Mouse (Mus musculus): ENCODE results near the gene Gm20388. TPM values are rescaled to one million over a fixed set of nuclear protein-coding genes. Genes with fewer than 3 reads are reported as not detected.
"Not testable (repeated sequence)": the region's sequence is repeated elsewhere in the genome, so short reads cannot be mapped to it uniquely, and the experiment has no call there.

Gm20388 gene
- polyA plus RNA-seq, 1 experiment from 2014 or later = 1.7 TPM

GRCm38 (mm10) chr8:123410788-123411187, 3500.1 kb downstream of the Gm20388 start:
- no peak for DNase-seq (ENCODE audit: low spot score)
- peaks cover 58% of the 10 kb centered on the region for H3K27me3 ChIP-seq (ENCODE audit: insufficient read depth, poor library complexity, severe bottlenecking)

GRCm38 (mm10) chr8:123411246-123411645, 3500.6 kb downstream of the Gm20388 start, which contains the start of gene Tubb3:
TSS of gene Tubb3 (plus strand) at chr8:123411424.
- Histone ChIP-seq H3K27ac (peak within 1 kb of the TSS; percentile 94), H3K9me3 (no peaks in the 10 kb centered on the region), H3K27me3 (ENCODE audit: insufficient read depth, poor library complexity, severe bottlenecking) (peaks cover 58% of the 10 kb centered on the region), H3K4me3 (peak within 1 kb of the TSS; percentile 73), H3K4me1 (replicated peaks) (peaks cover 67% of the 10 kb centered on the region), H3K36me3 (no peaks in the 10 kb centered on the region)
- 0% methylated on average over 29 of the region's 29 CpGs for WGBS
- DNase-seq (ENCODE audit: low spot score) = peak; percentile 89

More at GRCm38 (mm10) chr8:123410788-123411187, 3500.1 kb downstream of the Gm20388 start:
- peak overlapping the region; percentile 94 for H3K27ac ChIP-seq
- H3K9me3 ChIP-seq = no peaks in the 10 kb centered on the region
- no peaks in the 10 kb centered on the region for H3K36me3 ChIP-seq
- WGBS = 7% methylated on average over 11 of the region's 11 CpGs
- peaks cover 68% of the 10 kb centered on the region for H3K4me1 ChIP-seq (replicated peaks)
- H3K4me3 ChIP-seq = peak overlapping the region; percentile 73

- H3K36me3 ChIP-seq = peaks cover 5% of the 10 kb centered on the region
- peaks cover 68% of the 10 kb centered on the region for H3K4me1 ChIP-seq (replicated peaks)
- H3K27me3 ChIP-seq (ENCODE audit: insufficient read depth, poor library complexity, severe bottlenecking) = peaks cover 58% of the 10 kb centered on the region
- peak overlapping the region; percentile 94 for H3K27ac ChIP-seq
- no peaks in the 10 kb centered on the region for H3K9me3 ChIP-seq
- H3K4me3 ChIP-seq = peak overlapping the region; percentile 73
- DNase-seq (ENCODE audit: low spot score) = no peak
- 5% methylated on average over 16 of the region's 16 CpGs for WGBS
These were observed 3501.2 kb downstream of the Gm20388 start for GRCm38 (mm10) chr8:123411781-123412327.

DNA sequence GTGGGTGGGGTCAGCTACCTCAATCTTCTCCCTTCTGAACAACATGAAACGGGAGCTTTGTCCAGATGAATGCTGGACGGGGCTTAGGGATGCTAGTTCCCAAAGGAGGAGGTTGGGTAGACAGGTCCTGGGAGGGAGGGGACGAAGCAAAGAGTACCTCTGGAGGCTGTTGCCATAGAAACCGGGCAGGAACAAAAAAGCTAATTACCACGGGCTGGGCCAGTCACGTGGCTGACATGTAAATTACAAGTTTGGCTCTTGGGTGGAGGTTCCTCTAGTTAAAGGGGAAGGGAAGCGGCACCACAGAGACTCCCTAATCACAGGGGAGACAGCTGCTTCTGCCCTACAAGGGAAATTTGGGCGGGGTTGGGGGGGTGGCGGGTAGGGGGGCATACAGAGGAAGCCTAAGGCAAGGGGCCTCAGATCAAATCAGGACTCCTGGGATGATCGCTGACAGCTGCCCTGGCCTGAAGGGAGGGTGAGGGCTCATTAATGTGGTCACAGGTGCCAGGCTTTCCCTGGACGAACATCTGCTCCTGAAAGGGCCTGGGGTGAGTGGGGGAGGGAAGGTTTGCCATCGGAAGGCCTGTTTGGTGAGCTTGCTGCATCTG, 3502.0 kb downstream of the Gm20388 start:
- DNase-seq (ENCODE audit: low spot score) = peak; percentile 75
- Histone ChIP-seq H3K4me3 (peak overlapping the region; percentile 73), H3K9me3 (no peaks in the 10 kb centered on the region), H3K36me3 (peaks cover 12% of the 10 kb centered on the region), H3K27ac (peak overlapping the region; percentile 94), H3K4me1 (replicated peaks) (peaks cover 70% of the 10 kb centered on the region), H3K27me3 (ENCODE audit: insufficient read depth, poor library complexity, severe bottlenecking) (peaks cover 56% of the 10 kb centered on the region)
- under 1% methylated on average over 12 of the region's 12 CpGs for WGBS

GRCm38 (mm10) chr8:123414255-123414654, 3503.6 kb downstream of the Gm20388 start:
- Histone ChIP-seq H3K4me1 (replicated peaks) (peaks cover 66% of the 10 kb centered on the region), H3K36me3 (peaks cover 28% of the 10 kb centered on the region), H3K27me3 (ENCODE audit: insufficient read depth, poor library complexity, severe bottlenecking) (peaks cover 47% of the 10 kb centered on the region), H3K9me3 (no peaks in the 10 kb centered on the region), H3K4me3 (peak overlapping the region; percentile 73), H3K27ac (peak overlapping the region; percentile 94)
- WGBS = 15% methylated on average over 9 of the region's 9 CpGs
- peak; percentile 59 for DNase-seq (ENCODE audit: low spot score)

- DNase-seq (ENCODE audit: low spot score); H3K9me3 ChIP-seq; H3K27ac ChIP-seq: not testable (repeated sequence)
- Histone ChIP-seq H3K27me3 (ENCODE audit: insufficient read depth, poor library complexity, severe bottlenecking) (peaks cover 38% of the 10 kb centered on the region), H3K4me1 (replicated peaks) (peaks cover 57% of the 10 kb centered on the region), H3K4me3 (peak overlapping the region; percentile 73), H3K36me3 (peaks cover 37% of the 10 kb centered on the region)
- 85% methylated on average over 5 of the region's 5 CpGs for WGBS
These were observed 3504.5 kb downstream of the Gm20388 start for GRCm38 (mm10) chr8:123414997-123415696.

DNA sequence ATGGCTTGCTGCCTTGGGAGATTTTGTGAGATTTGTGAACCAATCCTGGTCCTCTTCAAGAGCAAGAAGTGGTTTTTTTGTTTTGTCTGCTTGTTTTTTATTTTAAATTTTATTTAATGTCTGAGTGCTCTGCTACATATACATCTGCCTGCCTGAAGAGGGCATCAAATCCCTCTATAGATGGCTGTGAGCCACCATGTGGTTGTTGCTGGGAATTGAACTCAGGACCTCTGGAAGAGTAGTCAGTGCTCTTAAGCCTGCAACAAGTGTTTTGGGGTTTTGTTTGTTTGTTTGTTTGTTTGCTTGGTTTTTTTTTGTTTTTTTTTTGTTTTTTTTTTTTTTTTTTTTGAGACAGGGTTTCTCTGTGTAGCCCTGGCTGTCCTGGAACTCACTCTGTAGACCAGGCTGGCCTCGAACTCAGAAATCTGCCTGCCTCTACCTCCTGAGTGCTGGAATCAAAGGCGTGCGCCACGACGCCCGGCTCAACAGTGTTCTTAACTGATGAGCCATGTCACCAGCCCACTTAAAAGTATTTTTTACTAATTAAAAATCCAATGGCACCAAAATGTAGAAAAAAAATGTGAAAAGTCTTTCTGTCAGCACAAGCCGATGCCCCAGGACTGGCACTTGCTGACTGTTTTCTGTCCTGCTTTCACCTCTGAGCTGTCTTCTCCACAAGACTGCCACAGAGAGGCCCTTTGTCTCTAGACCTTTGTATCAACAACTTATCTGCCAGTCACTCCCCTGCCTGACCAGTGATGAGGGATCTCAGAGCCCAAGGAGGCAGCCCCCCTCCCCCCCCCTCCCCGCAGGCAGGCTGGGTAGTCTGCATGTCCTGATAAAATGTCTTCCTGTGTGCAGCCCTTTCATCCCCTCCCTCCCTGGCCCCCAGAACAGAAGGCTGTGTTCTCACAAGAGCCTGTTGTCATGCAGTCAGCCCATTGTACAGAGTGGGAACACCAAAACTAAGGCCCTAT, 3505.6 kb downstream of the Gm20388 start:
- peaks cover 27% of the 10 kb centered on the region for H3K27me3 ChIP-seq (ENCODE audit: insufficient read depth, poor library complexity, severe bottlenecking)
- H3K27ac ChIP-seq = no peak overlapping the region
- DNase-seq (ENCODE audit: low spot score) = no peak
- 71% methylated on average over 8 of the region's 8 CpGs for WGBS
- peaks cover 48% of the 10 kb centered on the region for H3K36me3 ChIP-seq
- peak overlapping the region; percentile 29; the same call in 1 of the 2 replicates for H3K4me3 ChIP-seq
- H3K4me1 ChIP-seq (replicated peaks) = peaks cover 46% of the 10 kb centered on the region
- no peaks in the 10 kb centered on the region for H3K9me3 ChIP-seq

GRCm38 (mm10) chr8:123416944-123417555, 3506.4 kb downstream of the Gm20388 start:
- WGBS = 83% methylated on average over 8 of the region's 8 CpGs
- Histone ChIP-seq H3K36me3 (peaks cover 53% of the 10 kb centered on the region), H3K27me3 (ENCODE audit: insufficient read depth, poor library complexity, severe bottlenecking) (peaks cover 19% of the 10 kb centered on the region), H3K4me1 (replicated peaks) (peaks cover 38% of the 10 kb centered on the region), H3K9me3 (no peaks in the 10 kb centered on the region), H3K27ac (no peak overlapping the region), H3K4me3 (peak overlapping the region; percentile 29; the same call in 1 of the 2 replicates)
- no peak for DNase-seq (ENCODE audit: low spot score)

- no peaks in the 10 kb centered on the region for H3K9me3 ChIP-seq
- H3K36me3 ChIP-seq = peaks cover 53% of the 10 kb centered on the region
- H3K4me1 ChIP-seq (replicated peaks) = peaks cover 15% of the 10 kb centered on the region
- no peak overlapping the region for H3K4me3 ChIP-seq
- 89% methylated on average over 4 of the region's 4 CpGs for WGBS
- no peak for DNase-seq (ENCODE audit: low spot score)
- no peaks in the 10 kb centered on the region for H3K27me3 ChIP-seq (ENCODE audit: insufficient read depth, poor library complexity, severe bottlenecking)
- no peak overlapping the region for H3K27ac ChIP-seq
These were observed 3509.1 kb downstream of the Gm20388 start for GRCm38 (mm10) chr8:123419711-123420110.

DNA sequence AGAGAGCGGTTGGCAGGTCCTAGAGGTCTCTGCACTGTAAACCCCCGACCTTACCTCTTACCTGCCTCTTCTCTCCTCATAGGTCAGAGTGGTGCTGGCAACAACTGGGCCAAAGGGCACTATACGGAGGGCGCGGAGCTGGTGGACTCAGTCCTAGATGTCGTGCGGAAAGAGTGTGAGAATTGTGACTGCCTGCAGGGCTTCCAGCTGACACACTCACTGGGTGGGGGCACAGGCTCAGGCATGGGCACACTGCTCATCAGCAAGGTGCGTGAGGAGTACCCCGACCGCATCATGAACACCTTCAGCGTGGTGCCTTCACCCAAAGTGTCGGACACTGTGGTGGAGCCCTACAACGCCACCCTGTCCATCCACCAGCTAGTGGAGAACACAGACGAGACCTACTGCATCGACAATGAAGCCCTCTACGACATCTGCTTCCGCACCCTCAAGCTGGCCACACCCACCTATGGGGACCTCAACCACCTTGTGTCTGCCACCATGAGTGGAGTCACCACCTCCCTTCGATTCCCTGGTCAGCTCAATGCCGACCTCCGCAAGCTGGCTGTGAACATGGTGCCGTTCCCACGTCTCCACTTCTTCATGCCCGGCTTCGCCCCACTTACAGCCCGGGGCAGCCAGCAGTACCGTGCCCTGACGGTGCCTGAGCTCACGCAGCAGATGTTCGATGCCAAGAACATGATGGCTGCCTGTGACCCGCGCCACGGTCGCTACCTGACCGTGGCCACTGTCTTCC, 3510.1 kb downstream of the Gm20388 start:
- Histone ChIP-seq H3K4me3 (no peak overlapping the region), H3K27me3 (ENCODE audit: insufficient read depth, poor library complexity, severe bottlenecking) (no peaks in the 10 kb centered on the region), H3K9me3 (no peaks in the 10 kb centered on the region), H3K27ac (no peak overlapping the region), H3K4me1 (replicated peaks) (peaks cover 15% of the 10 kb centered on the region), H3K36me3 (peaks cover 53% of the 10 kb centered on the region)
- no peak for DNase-seq (ENCODE audit: low spot score)
- 93% methylated on average over 34 of the region's 34 CpGs for WGBS

- Histone ChIP-seq H3K27me3 (ENCODE audit: insufficient read depth, poor library complexity, severe bottlenecking) (no peaks in the 10 kb centered on the region), H3K27ac (no peak overlapping the region), H3K36me3 (peaks cover 53% of the 10 kb centered on the region), H3K9me3 (peaks cover 1% of the 10 kb centered on the region; the same call in 1 of the 2 replicates), H3K4me1 (replicated peaks) (peaks cover 12% of the 10 kb centered on the region), H3K4me3 (no peak overlapping the region)
- DNase-seq (ENCODE audit: low spot score) = no peak
- WGBS = 92% methylated on average over 19 of the region's 19 CpGs
These were observed 3510.7 kb downstream of the Gm20388 start for GRCm38 (mm10) chr8:123421325-123421724.

All from hindbrain, embryonic 10.5 days (tissue).